Mouse (Mus musculus) lung, adult 2 months (tissue): Measurements from ENCODE around the gene Rnf182.

Source experiments
- CTCF ChIP-seq: fragments of 200-500 bp; IDR thresholded peaks from 2 replicates; pipeline ENCODE4 v1.5.1; 2011; ENCODE audit warnings: mild to moderate bottlenecking, low read length, control low read depth; ENCODE audit not compliant: insufficient read depth
- POLR2A ChIP-seq: fragments of 200-500 bp; IDR thresholded peaks from 2 replicates; pipeline ENCODE4 v1.6.1; 2011; ENCODE audit warnings: low read depth, mild to moderate bottlenecking, control low read depth, low read length, borderline replicate concordance; ENCODE audit errors: extremely low read depth

GRCm38 (mm10) chr13:43615577-43616254 lies at the start of gene Rnf182:
- TF ChIP-seq CTCF (no peak), POLR2A (no peak)
